16 mouse cellular contexts compared by ENCODE assay signal in the genomic region with DNA sequence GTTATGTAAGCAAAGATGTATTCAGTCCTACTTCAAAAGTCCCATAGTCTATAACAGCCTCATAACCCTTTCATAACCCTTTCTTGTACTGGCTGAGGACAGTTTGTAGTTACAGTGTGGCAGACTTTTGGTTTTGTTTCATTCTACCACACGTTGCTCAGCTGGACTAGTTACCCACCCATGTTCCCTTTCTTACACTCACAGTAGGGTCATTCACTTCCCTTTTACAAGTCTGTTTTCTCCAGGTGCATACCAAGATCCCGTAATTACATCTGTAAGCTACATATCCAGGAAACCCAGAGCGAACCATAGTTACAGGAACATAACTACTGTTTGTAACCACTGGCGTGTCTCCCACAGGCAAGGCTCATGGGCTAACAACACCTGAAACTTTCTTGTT.
"Had no signal": no experiment of that assay in that cellular context is flagged by ENCODE, and none has a peak within 500 bp of the region (broad histone marks: within the 10 kb centered on the region; RNA-seq: fewer than 3 reads in every experiment).

No protein-coding gene starts in this region.

- ATAC-seq: hindbrain, embryonic 16.5 days; inflammation-experienced regulatory T-cells, adult 6 months; intestine, embryonic 15.5 days; intestine, postnatal 0 days had no signal

- DNase-seq: gastrocnemius, postnatal 14 days; gastrocnemius, postnatal 36 days; heart, adult 18-20 months; heart, postnatal 14 days; heart, postnatal 36 days; kidney, adult 18-20 months; kidney, adult 8-10 months; kidney, postnatal 10 days; kidney, postnatal 25 days; kidney, postnatal 4 days; liver; liver, embryonic 13.5 days had no signal
